Mouse (Mus musculus) liver, embryonic 11.5 days (tissue): Measurements from ENCODE around the gene Agk. TPM values are rescaled to one million over a fixed set of nuclear protein-coding genes. Genes with fewer than 3 reads are reported as not detected.

Experiments used
- ATAC-seq: fragments of 200-750 bp; cut with Nextera tagmentation; replicated peaks from 2 replicates; pipeline ENCODE4 v1.8.0; 2017; ENCODE audit warnings: moderate number of reproducible peaks, mild to moderate bottlenecking, moderate TSS enrichment, moderate library complexity; ENCODE audit not compliant: low FRiP score
- DNase-seq: peaks from one replicate; pipeline ENCODE4 v3.0.0-alpha.2; 2017; ENCODE audit warnings: low spot score
- H3K27ac ChIP-seq: fragments of 300-500 bp; sonication (generic); 2 replicates; pipeline ENCODE4 v1.5.1; 2014; ENCODE audit warnings: mild to moderate bottlenecking, low read depth, low read length, control low read depth
- H3K27me3 ChIP-seq: fragments of 300-500 bp; sonication (generic); replicated peaks from 2 replicates; pipeline ENCODE4 v1.6.1; 2014; ENCODE audit warnings: low read length, mixed read lengths; ENCODE audit not compliant: control insufficient read depth, insufficient read depth
- H3K36me3 ChIP-seq: fragments of 300-500 bp; sonication (generic); 2 replicates; pipeline ENCODE4 v1.6.1; 2014; ENCODE audit warnings: mild to moderate bottlenecking, low read length, moderate library complexity, mixed read lengths; ENCODE audit not compliant: control insufficient read depth, insufficient read depth
- H3K4me1 ChIP-seq: fragments of 300-500 bp; sonication (generic); replicated peaks from 2 replicates; pipeline ENCODE4 v1.6.1; 2014; ENCODE audit warnings: low read length, mixed read lengths; ENCODE audit not compliant: control insufficient read depth, insufficient read depth
- H3K4me2 ChIP-seq: fragments of 300-500 bp; sonication (generic); 2 replicates; pipeline ENCODE4 v1.6.1; 2014; ENCODE audit warnings: mild to moderate bottlenecking, control low read depth, moderate library complexity
- H3K4me3 ChIP-seq: fragments of 300-500 bp; sonication (generic); 2 replicates; pipeline ENCODE4 v1.5.1; 2014; ENCODE audit warnings: low read depth, low read length, control low read depth
- H3K9ac ChIP-seq: fragments of 300-500 bp; sonication (generic); 2 replicates; pipeline ENCODE4 v1.6.1; 2014; ENCODE audit warnings: low read depth, low read length, control low read depth
- H3K9me3 ChIP-seq: fragments of 300-500 bp; sonication (generic); 2 replicates; pipeline ENCODE4 v1.6.1; 2016; ENCODE audit warnings: low read length, inconsistent platforms, mixed read lengths; ENCODE audit not compliant: control insufficient read depth
- WGBS: fragments of 180-500 bp; shearing (Covaris S2); extraction: QIAGEN DNeasy Blood & Tissue Kit; methylation state at CpG from one replicate; pipeline ENCODE4 v1.1.7; 2014; 5-methylcytosine and 5-hydroxymethylcytosine counted together
- polyA plus RNA-seq: library from polyadenylated mRNA; unstranded; fragments of >200 nt; fragmentation: Nextera tagmentation; extraction: Ambion mirVana; gene quantifications from 2 replicates; pipeline ENCODE4 v1.2.1, GENCODE M21; 2014

Gene Agk
- 35.8 and 40.1 TPM in 2 replicates for polyA plus RNA-seq

GRCm38 (mm10) chr6:40324897-40325841 is at the start of gene Agk:
Gene Agk (plus strand): TSS chr6:40325172.
- Histone ChIP-seq H3K4me2 (peak within 1 kb of the TSS; percentile 57), H3K4me3 (peak within 1 kb of the TSS; percentile 77), H3K36me3 (no peaks in the 10 kb centered on the region; the same call in 1 of the 2 replicates), H3K27ac (peak within 1 kb of the TSS; percentile 84), H3K27me3 (no peaks in the 10 kb centered on the region), H3K9me3 (no peaks in the 10 kb centered on the region), H3K4me1 (0 out of 2 replicates have a peak, but pooled peaks cover 2% of the 10 kb centered on the region), H3K9ac (peak within 1 kb of the TSS; percentile 93)
- 2% methylated on average over 52 of the region's 52 CpGs for WGBS
- ATAC-seq (peak; percentile 95), DNase-seq (peak; percentile 82)

- Histone ChIP-seq H3K4me2 (no peak overlapping the region), H3K9ac (no peak overlapping the region), H3K27ac (no peak overlapping the region), H3K4me1 (no peaks in the 10 kb centered on the region), H3K36me3 (no peaks in the 10 kb centered on the region), H3K27me3 (no peaks in the 10 kb centered on the region), H3K9me3 (no peaks in the 10 kb centered on the region), H3K4me3 (no peak overlapping the region)
- DNase-seq (no peak), ATAC-seq (no peak)
- WGBS: 44% methylated on average over 5 of the region's 5 CpGs
Observed at GRCm38 (mm10) chr6:40300707-40301106, 24.3 kb upstream of the Agk start.

GRCm38 (mm10) chr6:40303379-40303778 is 21.6 kb upstream of the Agk start:
- 13% methylated on average over 6 of the region's 6 CpGs for whole genome bisulfite sequencing
- no peaks in the 10 kb centered on the region for H3K27me3 ChIP-seq
- H3K36me3 ChIP-seq: no peaks in the 10 kb centered on the region
- ATAC-seq (no peak), DNase-seq (no peak)
- H3K27ac ChIP-seq: no peak overlapping the region
- no peak overlapping the region for H3K4me2 ChIP-seq
- no peak overlapping the region for H3K9ac ChIP-seq
- no peak overlapping the region for H3K4me3 ChIP-seq
- H3K9me3 ChIP-seq: no peaks in the 10 kb centered on the region
- no peaks in the 10 kb centered on the region for H3K4me1 ChIP-seq

- no peaks in the 10 kb centered on the region for H3K4me1 ChIP-seq
- no peak for DNase-seq
Observed at GRCm38 (mm10) chr6:40304972-40305371, 20.0 kb upstream of the Agk start.

GRCm38 (mm10) chr6:40326341-40326740 is 1.4 kb downstream of the Agk start:
- Histone ChIP-seq H3K27me3 (no peaks in the 10 kb centered on the region), H3K9me3 (no peaks in the 10 kb centered on the region), H3K36me3 (no peaks in the 10 kb centered on the region; the same call in 1 of the 2 replicates), H3K4me1 (0 out of 2 replicates have a peak, but pooled peaks cover 2% of the 10 kb centered on the region), H3K27ac (no peak overlapping the region), H3K9ac (no peak overlapping the region), H3K4me2 (peak overlapping the region; percentile 57), H3K4me3 (peak overlapping the region; percentile 77)
- ATAC-seq: no peak
- 77% methylated on average over 8 of the region's 8 CpGs for WGBS
- DNase-seq: no peak

More at GRCm38 (mm10) chr6:40304972-40305371, 20.0 kb upstream of the Agk start:
- no peaks in the 10 kb centered on the region for H3K27me3 ChIP-seq
- no peaks in the 10 kb centered on the region for H3K9me3 ChIP-seq
- no peaks in the 10 kb centered on the region for H3K36me3 ChIP-seq
- no peak for ATAC-seq
- H3K4me2 ChIP-seq: no peak overlapping the region
- no peak overlapping the region for H3K27ac ChIP-seq
- H3K4me3 ChIP-seq: no peak overlapping the region
- no peak overlapping the region for H3K9ac ChIP-seq

- H3K4me3 ChIP-seq: no peak overlapping the region
- no peaks in the 10 kb centered on the region for H3K27me3 ChIP-seq
- 88% methylated on average over 2 of the region's 2 CpGs for WGBS
- peaks cover 9% of the 10 kb centered on the region; the same call in 1 of the 2 replicates for H3K36me3 ChIP-seq
- H3K9ac ChIP-seq: no peak overlapping the region
- H3K4me2 ChIP-seq: no peak overlapping the region
- H3K27ac ChIP-seq: no peak overlapping the region
- no peak for DNase-seq
- no peak for ATAC-seq
- no peaks in the 10 kb centered on the region for H3K9me3 ChIP-seq
- no peaks in the 10 kb centered on the region for H3K4me1 ChIP-seq
Observed at GRCm38 (mm10) chr6:40333497-40333896, 8.5 kb downstream of the Agk start.

- Histone ChIP-seq H3K4me1 (no peaks in the 10 kb centered on the region), H3K36me3 (peaks cover 7% of the 10 kb centered on the region; the same call in 1 of the 2 replicates), H3K4me3 (no peak overlapping the region), H3K4me2 (no peak overlapping the region), H3K27me3 (no peaks in the 10 kb centered on the region), H3K9me3 (no peaks in the 10 kb centered on the region), H3K9ac (no peak overlapping the region), H3K27ac (no peak overlapping the region)
- 86% methylated on average over 6 of the region's 6 CpGs for WGBS
- ATAC-seq: no peak
- no peak for DNase-seq
Observed at GRCm38 (mm10) chr6:40336735-40337731, 12.1 kb downstream of the Agk start.
